Mouse (Mus musculus) C2C12 (cell line): ENCODE results near the gene Lima1. TPM values are rescaled to one million over a fixed set of nuclear protein-coding genes. Genes with fewer than 3 reads are reported as not detected.

Experiments
- H3K27me3 ChIP-seq: one replicate; pipeline ENCODE4 v1.6.1; 2011; ENCODE audit not compliant: control insufficient read depth, insufficient read depth, insufficient read length
- H3K36me3 ChIP-seq: one replicate; pipeline ENCODE4 v1.6.1; 2011; ENCODE audit not compliant: control insufficient read depth, insufficient read depth
- H3K4me3 ChIP-seq: one replicate; pipeline ENCODE4 v1.5.1; 2011; ENCODE audit warnings: mild to moderate bottlenecking, control low read depth; ENCODE audit not compliant: poor library complexity, insufficient read depth, severe bottlenecking
- H3K79me2 ChIP-seq: one replicate; pipeline ENCODE4 v1.6.1; 2011; ENCODE audit not compliant: control insufficient read depth, insufficient read depth
- H3K79me3 ChIP-seq: one replicate; pipeline ENCODE4 v1.6.1; 2011; ENCODE audit warnings: low read depth, control low read depth
- H3ac ChIP-seq: one replicate; pipeline ENCODE3; 2011; ENCODE audit warnings: low read depth; ENCODE audit not compliant: control insufficient read depth, insufficient read length
- CEBPB ChIP-seq: IDR thresholded peaks from one replicate; pipeline ENCODE4 v1.6.1; 2011; ENCODE audit warnings: low read depth, mild to moderate bottlenecking, control low read depth, moderate library complexity
- CTCF ChIP-seq: IDR thresholded peaks from one replicate; pipeline ENCODE4 v1.5.1; 2011; ENCODE audit not compliant: control insufficient read depth, insufficient read depth, insufficient read length
- FOSL1 ChIP-seq: IDR thresholded peaks from one replicate; pipeline ENCODE4 v1.8.0; 2011; ENCODE audit warnings: mild to moderate bottlenecking, low read length; ENCODE audit not compliant: poor library complexity, insufficient read depth, severe bottlenecking
- MAX ChIP-seq: IDR thresholded peaks from one replicate; pipeline ENCODE4 v1.6.1; 2011; ENCODE audit warnings: mild to moderate bottlenecking, control low read depth
- MYOD1 ChIP-seq: IDR thresholded peaks from one replicate; pipeline ENCODE4 v1.6.1; 2011; ENCODE audit warnings: low read depth; ENCODE audit not compliant: control insufficient read depth, insufficient read length
- MYOG ChIP-seq: IDR thresholded peaks from one replicate; pipeline ENCODE4 v1.6.1; 2011; ENCODE audit not compliant: control insufficient read depth, insufficient read length; ENCODE audit errors: extremely low read depth
- USF1 ChIP-seq: IDR thresholded peaks from one replicate; pipeline ENCODE4 v1.6.1; 2011; ENCODE audit warnings: low read depth, mild to moderate bottlenecking, control low read depth, moderate library complexity
- long read RNA-seq, 2 experiments: library from polyadenylated mRNA; unstranded; transcript quantifications; one replicate each; pipeline ENCODE4 v2.0.0; 2019 to 2020
- polyA plus RNA-seq: library from polyadenylated mRNA; unstranded; fragments of >200 nt; fragmentation: generic; extraction: Trizol; gene quantifications from one replicate; pipeline ENCODE4 v1.2.1, GENCODE M21; 2012; ENCODE audit warnings: missing spikeins

The Lima1 gene
- polyA plus RNA-seq: 130 TPM
- long read RNA-seq, experiment 1, full-length matches to known transcripts: 34 of 65 reads
- long read RNA-seq, experiment 1, partial matches to known transcripts: 1 of 65 reads
- long read RNA-seq, experiment 1, other reads (novel, unspliced or antisense): 30 of 65 reads
- long read RNA-seq, experiment 2, full-length matches to known transcripts: 381 of 425 reads
- long read RNA-seq, experiment 2, partial matches to known transcripts: 9 of 425 reads
- long read RNA-seq, experiment 2, other reads (novel, unspliced or antisense): 35 of 425 reads

- H3K27me3 ChIP-seq: no peaks in the 10 kb centered on the region
- TF ChIP-seq MAX: peak; percentile 65
- TF ChIP-seq USF1: peak; percentile 73
- no peak for TF ChIP-seq CEBPB
- no peak for TF ChIP-seq FOSL1
- TF ChIP-seq MYOD1: no peak
- no peak for TF ChIP-seq CTCF
- TF ChIP-seq MYOG: no peak
- H3K79me3 ChIP-seq: no peaks in the 10 kb centered on the region
- peak within 1 kb of the TSS; percentile 61 for H3ac ChIP-seq
- peak within 1 kb of the TSS; percentile 39 for H3K4me3 ChIP-seq
- H3K36me3 ChIP-seq: no peaks in the 10 kb centered on the region
- H3K79me2 ChIP-seq: no peaks in the 10 kb centered on the region
Observed at GRCm38 (mm10) chr15:99875334-99875869, at the start of gene Lima1. TSS of gene Lima1 (minus strand) at chr15:99875456.

GRCm38 (mm10) chr15:99919601-99920158, 44.4 kb upstream of the Lima1 start:
- TF ChIP-seq CEBPB (no peak), FOSL1 (no peak), MAX (no peak), MYOG (no peak)
- H3K79me3 ChIP-seq: no peaks in the 10 kb centered on the region

GRCm38 (mm10) chr15:99917264-99917663, 42.0 kb upstream of the Lima1 start:
- H3K4me3 ChIP-seq: no peak overlapping the region
- no peak for TF ChIP-seq CTCF
- no peak for TF ChIP-seq USF1
- TF ChIP-seq MYOD1: no peak
- TF ChIP-seq MAX: no peak
- TF ChIP-seq CEBPB: no peak
- no peak for TF ChIP-seq FOSL1
- no peak for TF ChIP-seq MYOG

More at GRCm38 (mm10) chr15:99919601-99920158, 44.4 kb upstream of the Lima1 start:
- no peaks in the 10 kb centered on the region for H3K79me2 ChIP-seq
- no peaks in the 10 kb centered on the region for H3K36me3 ChIP-seq
- no peak overlapping the region for H3K4me3 ChIP-seq
- no peaks in the 10 kb centered on the region for H3K27me3 ChIP-seq
- no peak overlapping the region for H3ac ChIP-seq

GRCm38 (mm10) chr15:99914613-99915012, 39.4 kb upstream of the Lima1 start:
- Histone ChIP-seq H3K27me3 (no peaks in the 10 kb centered on the region), H3K79me2 (no peaks in the 10 kb centered on the region), H3K36me3 (no peaks in the 10 kb centered on the region), H3K4me3 (no peak overlapping the region), H3ac (no peak overlapping the region), H3K79me3 (no peaks in the 10 kb centered on the region)
- TF ChIP-seq MYOG: no peak

More at GRCm38 (mm10) chr15:99917264-99917663, 42.0 kb upstream of the Lima1 start:
- Histone ChIP-seq H3K36me3 (no peaks in the 10 kb centered on the region), H3K79me3 (no peaks in the 10 kb centered on the region), H3K79me2 (no peaks in the 10 kb centered on the region), H3K27me3 (no peaks in the 10 kb centered on the region), H3ac (no peak overlapping the region)

GRCm38 (mm10) chr15:99911785-99912184, 36.5 kb upstream of the Lima1 start:
- H3K27me3 ChIP-seq: no peaks in the 10 kb centered on the region
- no peaks in the 10 kb centered on the region for H3K79me3 ChIP-seq
- TF ChIP-seq CEBPB (no peak), USF1 (no peak), MYOG (no peak), MAX (no peak), FOSL1 (no peak), CTCF (no peak), MYOD1 (no peak)
- H3K36me3 ChIP-seq: no peaks in the 10 kb centered on the region
- H3K4me3 ChIP-seq: no peak overlapping the region
- H3K79me2 ChIP-seq: no peaks in the 10 kb centered on the region
- H3ac ChIP-seq: no peak overlapping the region
